Mouse (Mus musculus): ENCODE results near the gene Celf2.

Gene Celf2

DNA sequence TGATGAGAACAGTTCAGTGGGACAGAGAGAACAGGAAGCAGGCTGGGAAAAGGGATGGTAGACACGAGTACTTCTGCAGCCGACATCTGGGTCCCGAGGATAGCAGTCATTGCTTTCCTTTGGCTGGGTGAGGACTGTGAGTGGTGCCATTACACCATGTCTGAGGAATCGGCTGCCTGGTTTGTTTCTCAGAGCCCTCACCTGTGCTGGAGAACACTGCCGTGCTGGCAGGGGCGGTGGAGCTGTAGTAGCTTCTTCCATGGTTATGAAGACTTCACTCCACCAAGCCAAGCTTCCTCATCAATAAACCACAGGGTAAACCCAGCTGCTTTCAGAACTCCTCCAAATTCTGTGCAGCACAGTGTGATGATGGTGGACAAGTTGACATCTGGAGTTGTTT is 860.5 kb downstream of the Celf2 start:
- no peak for DNase-seq

DNA sequence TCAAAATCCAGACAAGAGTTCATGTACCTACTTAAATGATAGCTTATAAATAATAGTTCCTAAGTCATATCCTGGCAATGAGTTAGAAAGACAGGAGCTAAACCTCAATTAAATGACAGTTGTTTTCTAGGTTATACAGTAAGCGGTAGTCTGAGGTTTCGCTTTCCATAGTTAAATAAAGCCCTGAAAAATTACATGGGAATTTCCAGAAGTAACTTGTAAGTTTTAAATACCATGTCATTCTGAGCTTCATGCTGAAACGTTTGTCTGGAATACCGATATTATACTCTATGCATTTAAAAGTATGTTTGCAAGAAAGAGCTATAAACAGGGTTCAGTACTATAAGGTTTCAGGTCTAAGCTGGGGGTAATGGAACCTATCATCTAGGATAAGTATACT is 862.3 kb downstream of the Celf2 start:
- no peak for DNase-seq

DNA sequence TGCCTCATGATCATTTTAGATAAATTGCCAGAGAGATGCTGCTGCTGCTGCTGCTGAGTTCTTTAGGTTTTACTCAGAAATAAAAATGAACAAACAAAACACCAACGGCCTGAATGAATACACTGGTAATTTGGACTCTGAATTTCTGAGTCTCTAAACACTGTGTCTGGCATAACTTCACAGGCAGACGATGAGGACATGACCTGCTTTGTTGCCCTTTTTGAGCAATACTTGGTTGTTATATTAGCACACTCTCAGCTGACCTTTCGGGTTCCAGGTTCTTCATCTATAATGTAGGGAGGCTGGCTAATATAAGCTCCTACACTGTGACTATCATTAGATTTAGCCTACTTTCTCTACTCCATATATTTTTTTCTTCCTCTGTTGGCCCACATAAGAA is 863.0 kb downstream of the Celf2 start:
- DNase-seq: no peak

DNA sequence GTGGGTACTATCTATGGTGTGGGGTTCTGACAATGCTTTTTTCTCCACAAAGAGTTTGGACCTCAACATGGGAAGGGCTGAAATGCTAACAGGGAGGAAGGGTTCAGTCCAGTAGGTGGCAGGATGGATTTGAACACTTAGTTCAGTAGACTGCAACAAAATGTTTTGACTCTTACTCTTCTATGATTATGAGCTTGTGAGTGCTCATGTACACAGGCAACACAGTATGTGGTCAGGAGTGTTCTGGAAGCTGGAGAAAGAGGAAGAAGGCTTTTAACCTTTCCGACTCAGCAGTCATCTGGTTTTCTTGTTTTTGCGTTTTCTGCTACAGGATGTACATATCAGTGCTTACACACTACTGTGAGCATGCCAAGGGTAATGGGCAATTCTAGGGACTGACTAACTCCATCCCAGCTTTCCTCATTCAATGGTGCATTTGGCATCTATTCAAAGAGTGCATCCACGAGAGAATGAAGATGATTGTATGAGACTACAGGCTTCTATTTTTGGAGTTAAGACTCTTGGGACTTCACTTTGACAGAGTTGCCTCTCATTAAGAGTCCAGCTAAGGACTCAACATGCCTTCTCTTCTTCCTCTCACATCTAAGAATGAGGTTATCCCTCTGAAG is 867.0 kb downstream of the Celf2 start:
- no peak for DNase-seq

DNA sequence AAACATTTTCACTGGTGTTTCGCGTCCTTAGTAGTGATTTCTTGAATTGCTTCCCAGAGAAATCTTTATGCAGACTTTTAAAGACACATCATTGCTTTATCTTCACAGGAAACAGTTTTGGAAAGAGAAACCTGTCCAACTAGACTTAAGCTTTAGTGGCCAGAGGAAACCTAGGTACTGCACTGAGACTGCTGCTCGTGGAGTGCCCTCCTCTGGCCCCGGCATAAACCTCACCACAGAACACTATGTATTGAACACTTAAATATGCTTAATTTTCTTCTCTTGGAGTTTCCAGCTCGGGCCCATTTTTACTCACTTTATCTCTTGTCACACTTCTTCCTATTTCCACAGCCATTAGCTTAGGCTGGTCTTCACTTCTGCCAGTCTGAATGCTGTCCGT is 870.0 kb downstream of the Celf2 start:
- no peak for DNase-seq

DNA sequence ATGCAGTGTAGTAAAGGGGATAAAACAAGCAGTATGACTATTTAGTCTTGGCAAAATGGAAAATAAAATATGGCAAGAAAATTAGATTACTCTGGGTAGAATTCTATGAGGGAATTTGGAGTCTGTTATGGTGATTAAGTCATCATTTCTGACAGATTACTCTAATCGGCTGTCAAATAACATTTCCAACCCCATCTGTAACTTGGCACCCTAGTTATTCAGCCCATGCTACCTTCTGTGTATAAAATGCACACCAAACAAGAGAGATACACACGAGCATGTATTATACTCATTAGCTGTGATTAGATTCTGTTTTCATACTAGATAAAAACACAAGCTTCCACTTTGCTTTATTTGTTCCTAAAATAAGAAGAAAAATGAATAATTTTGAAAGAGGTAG is 872.2 kb downstream of the Celf2 start:
- DNase-seq: no peak

DNA sequence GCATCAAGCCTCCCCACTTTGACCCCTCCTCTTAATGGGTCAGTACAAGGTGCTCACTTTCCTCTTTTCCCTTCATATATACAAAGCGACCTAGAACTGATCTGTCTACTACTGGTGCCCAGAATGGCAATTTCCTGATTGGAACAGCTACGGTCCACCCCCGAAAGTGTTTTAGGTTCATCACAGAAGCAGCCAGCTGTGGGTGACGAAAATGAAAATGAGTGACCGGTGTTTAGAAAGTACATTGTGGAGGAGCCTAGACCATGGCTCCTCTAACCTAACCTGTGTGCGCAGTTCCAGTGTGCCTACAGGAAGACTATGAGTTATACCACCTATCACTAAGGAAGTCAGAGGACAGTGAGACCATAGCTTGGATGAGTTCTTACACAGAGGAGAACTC is 874.5 kb downstream of the Celf2 start:
- no peak for DNase-seq

DNA sequence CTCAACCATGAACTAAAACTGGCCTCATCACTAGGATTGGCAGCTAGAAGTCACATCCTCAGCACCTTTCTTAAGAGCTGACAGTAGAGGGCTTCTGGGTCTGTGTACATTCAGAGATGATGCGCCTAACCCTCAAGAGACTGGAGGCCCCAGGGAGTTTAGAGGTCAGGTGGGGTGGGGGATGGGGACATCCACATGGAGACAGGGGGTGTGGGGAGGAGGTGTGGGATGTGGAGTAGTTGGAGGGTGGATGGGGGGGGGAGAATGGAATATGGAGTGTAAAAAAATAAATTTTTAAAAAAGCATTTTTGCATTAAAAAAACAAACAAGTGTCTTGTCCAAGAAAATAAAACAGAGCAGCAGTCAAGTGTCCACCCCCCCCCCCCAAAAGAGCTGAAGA is 876.2 kb downstream of the Celf2 start:
- no peak for DNase-seq

DNA sequence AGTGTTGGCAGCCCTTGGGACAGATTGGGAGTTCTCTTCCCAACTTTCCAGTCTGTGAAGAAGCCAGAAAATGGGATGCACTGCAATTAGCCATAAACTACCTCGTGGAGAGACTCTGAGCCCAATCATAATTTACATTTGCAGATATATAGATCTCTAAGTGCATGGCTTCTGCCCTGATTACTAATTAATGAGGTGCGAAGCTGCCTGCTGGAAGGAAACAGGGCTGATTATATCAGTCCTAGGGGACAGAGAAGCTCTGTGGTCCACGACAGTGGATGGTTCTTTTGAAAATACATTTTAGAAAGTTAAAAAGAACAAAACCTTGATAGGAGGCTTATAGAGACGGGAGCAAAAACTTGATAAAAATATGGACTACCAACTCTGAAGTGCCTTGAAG is 885.6 kb downstream of the Celf2 start:
- DNase-seq: no peak

DNA sequence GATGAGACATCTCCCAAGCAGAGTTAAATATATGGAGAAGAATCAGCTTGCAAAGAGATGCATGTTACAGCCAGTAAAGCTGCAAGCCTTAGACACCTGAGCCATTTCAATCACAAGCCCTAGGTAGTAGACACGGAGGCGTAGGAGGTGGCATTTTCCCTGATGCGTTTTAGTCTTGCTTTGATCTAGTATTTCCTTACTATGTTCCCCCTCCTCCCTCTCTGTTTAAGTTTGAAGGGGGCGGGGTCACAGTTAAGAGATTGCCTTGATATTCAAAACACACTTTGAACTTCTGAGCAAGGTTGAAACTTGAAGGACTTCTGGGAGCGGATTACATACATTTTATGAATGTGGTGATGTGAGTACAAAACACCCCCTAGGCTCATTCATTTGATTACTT is 887.3 kb downstream of the Celf2 start:
- no peak for DNase-seq

DNA sequence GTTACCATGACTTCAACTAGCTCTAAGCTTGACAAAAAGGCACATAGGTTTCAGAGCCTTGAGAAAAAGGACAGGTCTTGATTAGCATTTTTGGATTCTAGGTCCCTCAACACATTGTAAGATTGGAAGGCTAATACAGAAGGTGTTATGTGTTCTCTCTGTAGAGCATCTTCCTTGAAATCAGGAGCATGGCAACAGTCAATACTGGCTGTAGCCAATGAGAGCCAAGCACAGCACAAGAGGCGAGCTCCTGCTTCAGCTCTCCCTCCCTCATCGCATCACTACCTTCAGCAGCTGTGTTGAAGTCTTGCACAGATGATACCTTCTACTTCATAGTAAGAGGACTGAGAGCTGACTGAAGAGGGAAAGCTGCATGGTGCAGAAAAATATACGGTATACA is 890.5 kb downstream of the Celf2 start:
- DNase-seq: no peak

DNA sequence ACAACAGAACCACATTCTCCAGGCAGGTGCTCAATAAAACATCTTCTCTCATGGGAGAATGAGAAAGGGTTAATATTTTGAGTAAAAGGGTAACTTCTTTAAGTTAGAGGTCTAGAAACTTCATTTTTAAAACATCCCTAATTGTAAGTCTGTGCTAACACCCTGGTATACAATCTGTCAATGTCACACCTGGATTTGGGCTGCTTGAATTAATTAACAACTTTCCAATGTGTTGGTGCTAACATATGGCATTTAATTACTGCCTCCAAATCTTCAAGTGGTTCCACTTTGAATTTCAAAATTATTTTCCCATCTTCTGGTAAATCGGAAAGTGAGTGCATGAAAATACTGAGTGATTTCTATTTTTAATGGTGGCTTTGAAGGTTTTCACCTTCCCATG is 890.9 kb downstream of the Celf2 start:
- DNase-seq: no peak

DNA sequence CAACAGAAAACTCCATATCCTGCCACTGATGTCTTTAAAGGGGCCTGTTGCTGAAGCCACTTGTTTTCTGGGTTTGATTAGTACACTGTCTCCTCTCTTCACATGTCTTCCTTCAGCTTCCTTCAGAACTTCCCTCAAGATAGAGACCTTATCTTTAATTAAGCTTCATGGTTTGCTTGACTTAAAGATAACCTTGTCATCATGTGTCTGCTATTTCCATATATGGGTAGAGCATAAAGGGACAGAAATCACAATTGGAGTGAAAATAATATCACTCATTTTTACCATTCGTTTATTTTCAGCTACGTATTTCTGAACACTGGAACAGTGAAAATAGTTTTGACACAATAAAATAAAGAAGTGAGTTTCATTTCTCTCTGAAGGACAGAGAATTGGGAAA is 905.0 kb downstream of the Celf2 start:
- DNase-seq: no peak

DNA sequence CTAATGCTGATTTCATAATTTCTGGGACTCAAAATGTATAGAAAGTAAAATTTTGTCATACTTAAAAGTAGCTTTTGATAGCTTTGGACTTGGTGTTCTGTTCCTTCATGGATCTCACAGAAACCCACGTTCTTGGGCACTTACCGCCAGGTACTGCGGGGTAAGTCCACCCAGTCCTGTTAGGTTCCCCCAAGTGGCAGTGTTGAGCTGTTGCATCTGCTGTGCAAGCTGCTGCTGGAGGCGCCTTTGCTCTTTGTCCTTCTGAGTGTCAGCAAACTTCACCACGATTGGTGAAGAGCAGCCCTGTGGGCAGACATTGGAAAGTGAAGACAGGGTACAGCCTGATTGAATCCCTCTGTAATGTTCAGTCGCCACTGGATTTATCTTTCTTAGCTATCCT is 905.5 kb downstream of the Celf2 start:
- no peak for DNase-seq

DNA sequence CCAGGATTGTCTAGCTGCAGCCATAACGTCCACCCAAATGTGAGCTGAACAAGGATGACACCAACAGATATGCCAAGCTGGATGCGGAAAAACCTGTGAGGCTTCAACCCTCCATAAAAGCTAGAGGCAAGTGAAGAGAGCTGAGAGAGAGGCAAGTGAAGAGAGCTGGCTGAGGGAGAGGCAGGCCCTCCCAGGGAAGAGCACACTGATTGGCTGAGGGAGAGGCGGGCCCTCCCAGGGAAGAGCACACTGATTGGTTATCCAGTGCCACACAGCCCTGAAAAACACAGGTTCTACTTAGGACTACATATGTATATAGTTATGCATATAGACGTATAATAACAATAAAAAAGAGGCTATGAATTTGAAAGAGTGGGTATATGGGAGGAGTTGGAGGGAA is 907.2 kb downstream of the Celf2 start:
- no peak for DNase-seq

DNA sequence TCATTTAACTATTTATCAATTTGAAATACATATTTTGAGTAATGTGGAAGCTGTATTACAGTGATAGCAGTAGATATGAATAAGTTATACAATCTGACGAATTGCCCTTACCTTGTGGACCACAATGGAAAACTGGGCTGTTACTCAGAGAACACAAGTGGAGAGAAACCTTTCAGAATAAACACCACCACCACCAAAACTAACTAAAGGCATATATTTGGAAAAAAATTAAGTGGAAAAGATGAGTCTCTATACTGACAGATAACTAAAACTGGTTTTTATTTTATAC is 910.5 kb downstream of the Celf2 start:
- DNase-seq: no peak

DNA sequence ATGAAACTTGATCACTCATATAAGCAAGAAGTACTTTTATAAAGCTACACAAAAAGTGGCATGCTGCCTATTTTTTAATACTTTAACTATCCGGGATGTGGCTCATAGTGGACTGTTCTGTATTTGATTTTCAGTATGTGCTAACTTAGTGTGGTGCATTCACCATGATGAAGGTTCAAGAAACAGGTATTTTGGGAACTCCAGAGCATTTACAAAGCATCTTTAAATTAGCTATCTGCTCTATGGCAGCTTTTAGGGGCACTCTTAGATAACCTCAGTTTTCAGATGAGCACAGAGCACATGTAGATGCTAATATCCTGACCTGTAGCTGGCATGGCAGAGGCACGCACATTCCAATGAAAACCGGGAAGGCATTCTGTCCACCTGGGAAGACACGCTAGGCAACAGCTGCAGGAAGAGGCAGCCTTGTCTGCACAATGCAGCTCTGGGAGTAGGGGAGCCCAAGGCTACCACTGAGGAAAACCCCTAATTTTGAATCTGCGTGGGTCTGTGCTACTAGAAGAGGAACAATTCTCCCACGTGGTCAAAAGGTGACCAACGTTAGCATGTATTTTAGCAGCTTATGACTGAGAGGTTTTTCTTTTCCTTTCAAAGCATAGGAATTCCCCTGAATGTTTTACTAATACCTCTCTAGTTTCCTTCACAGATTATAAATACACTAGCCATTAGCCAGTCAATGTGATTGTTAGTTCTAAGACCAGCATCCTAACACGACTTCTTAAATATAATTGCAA is 911.1 kb downstream of the Celf2 start:
- no peak for DNase-seq

DNA sequence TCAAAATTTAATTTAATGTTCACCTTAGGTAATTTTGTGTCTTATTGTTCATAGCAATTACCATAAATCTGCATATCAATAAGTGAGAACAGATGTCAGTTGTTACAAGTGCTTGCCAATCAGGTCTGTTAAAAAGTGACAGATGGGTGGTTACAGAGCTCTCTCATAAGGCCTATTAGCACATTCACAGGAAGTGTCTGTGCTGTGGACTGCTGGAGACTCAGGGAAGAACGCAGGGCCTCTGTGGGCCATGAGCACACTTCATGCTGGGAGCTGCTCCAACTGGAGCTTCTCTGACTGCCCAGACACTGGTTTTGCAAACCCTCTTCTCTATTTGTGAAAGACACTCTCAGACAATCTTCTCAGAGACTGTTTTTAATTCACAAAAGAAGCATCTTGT is 914.6 kb downstream of the Celf2 start:
- DNase-seq: no peak

DNA sequence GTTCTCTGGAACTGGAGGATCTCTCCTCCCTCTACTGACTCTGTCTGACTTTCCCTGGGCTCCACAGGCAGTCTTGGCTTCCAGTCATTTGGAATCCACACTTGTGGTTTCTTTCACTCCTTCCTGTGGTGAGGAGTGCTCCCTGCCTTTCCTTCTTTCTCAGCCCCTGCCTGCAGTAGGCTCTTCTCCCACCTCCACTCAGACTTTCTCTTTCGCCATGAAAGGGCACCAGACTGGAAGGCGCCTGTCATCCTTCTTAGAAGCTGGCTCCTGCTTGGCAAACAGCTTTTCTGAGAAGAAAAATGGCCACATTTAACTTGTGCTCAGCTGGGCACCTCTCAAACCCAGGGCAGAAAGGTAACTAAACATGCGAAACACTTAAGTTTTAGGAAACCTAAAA is 915.2 kb downstream of the Celf2 start:
- peak; percentile 10 for DNase-seq

DNA sequence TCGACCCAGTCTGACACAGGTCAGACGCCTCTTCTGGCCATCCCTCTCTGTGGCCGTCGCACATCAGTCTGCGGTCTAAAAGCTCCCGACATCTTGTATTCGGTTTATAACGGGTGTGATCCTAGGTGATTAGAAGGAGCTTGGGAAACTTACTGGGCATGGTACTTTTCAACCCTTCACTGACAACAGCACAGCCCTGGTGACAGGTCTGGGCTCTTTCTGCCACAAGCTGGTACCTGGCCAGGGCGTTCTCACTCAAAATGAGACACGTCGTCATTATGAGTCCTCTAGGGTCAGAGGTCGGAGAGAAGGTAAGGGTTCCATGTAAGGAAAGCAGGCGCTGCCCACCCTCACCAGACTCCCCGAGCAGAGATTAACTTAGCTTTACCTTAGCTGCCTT is 915.6 kb downstream of the Celf2 start:
- DNase-seq: no peak

DNA sequence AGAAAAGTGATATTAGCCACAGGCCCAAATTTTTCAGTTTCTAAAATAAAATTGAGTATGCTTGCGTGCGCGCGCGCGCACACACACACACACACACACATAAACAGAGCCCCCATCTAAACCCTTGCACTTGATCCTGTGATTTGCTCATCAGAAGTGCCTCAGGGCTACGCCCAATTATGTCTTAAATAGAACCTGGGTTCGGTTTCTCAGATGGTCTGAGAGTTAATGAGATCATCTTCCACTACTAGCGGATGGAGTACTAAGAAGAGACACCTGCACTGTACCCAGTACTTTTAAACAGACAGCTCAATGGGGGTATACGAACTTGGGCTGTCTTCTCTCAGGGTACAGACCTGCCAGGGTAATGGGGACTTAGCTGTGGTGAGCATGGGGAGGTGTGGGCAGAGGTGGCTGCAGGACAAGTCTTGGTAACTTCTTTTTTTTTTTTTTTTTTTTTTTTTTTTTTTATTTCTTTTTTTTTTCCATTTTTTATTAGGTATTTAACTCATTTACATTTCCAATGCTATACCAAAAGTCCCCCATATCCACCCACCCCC is 923.2 kb downstream of the Celf2 start:
- DNase-seq: no peak

DNA sequence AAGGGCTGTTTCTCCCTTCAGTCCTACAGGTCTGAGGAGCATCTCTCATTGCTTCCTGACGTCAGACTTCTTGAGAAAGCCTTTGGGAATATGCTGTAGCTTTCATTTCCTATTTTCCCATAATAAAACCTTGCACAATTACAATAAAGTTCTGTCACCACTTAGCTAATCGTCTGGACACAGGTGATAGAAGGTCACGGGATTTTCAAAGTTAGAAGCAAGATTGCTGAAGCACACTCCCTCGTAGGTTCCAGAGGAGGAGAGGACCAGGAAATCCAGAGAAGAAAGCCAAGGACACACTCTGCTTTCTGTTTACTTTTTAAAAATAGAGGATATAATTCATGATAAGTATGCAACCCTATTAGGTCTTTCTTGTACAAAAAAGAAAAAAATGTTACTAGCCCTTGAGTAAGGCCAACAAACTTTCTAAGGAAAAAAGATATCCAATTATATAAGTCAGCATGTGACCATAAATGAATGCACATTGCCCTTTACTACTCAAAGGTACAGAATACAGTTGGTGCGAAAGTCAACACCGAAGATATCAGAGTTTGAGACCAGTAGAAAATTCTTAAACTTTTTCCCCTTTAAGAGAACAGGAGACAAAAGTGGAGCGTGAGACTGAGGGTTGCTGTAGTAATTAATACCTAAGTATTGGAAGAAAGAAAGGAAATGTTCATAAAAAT is 924.2 kb downstream of the Celf2 start:
- DNase-seq: no peak

DNA sequence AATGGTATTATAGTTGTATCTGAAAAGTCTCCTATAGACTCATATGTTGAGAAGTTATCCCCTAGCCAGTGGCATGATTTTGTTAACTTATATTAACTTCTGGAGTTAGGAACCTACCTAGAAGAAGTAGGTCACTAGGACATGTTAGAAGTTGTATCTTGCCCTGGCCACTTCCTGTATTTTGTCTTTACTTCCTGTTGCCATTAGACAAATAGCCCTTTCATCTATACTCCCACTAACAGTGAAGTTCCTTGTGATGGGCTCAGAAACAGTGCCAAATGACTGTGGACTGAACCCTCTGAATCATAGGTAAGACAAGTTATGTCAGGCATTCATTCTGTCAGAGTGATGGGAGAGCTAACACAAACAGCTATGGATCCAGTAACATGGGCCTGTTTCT is 926.7 kb downstream of the Celf2 start:
- no peak for DNase-seq

DNA sequence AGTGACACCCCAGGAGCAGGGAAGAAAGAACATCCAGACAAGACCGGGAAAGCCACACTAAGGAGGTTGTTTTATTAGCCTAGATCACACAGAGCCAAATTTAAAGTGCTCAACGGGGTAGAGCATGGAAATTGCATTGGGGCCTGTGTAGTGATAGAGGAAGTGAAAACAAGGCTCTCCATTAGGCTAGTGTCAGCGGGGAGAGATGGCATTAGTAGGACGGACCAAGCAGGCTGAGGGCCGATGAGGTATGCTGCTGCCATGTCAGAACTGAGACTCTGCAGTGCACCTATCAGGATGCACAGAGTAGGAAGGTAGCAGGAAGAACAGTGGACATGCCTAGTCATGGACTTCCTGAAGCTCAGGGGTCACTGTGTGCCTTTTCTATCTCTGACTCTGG is 929.3 kb downstream of the Celf2 start:
- no peak for DNase-seq
